Mouse (Mus musculus) CH12.LX (cell line): ENCODE measurements at regions not wholly inside any gene's neighbourhood (a gene's known extent, or its start where the extent isn't known, plus 50 kb on each side); places are given as distances from the start of the nearest gene placed in this dataset.

Experiments used
- DNase-seq: peaks from one replicate; pipeline ENCODE4 v3.0.0-alpha.2; 2013; ENCODE audit errors: extremely low read depth
- H3K27ac ChIP-seq: 2 replicates; pipeline ENCODE4 v1.5.1; 2012; ENCODE audit warnings: low read depth, mild to moderate bottlenecking, control low read depth, moderate library complexity; ENCODE audit not compliant: insufficient read depth
- H3K27me3 ChIP-seq: replicated peaks from 2 replicates; pipeline ENCODE3; 2012; ENCODE audit warnings: inconsistent platforms
- H3K36me3 ChIP-seq, 2 experiments: replicated peaks in 1 of 2; 2 replicates each; pipeline versions ENCODE3 to v1.6.1; 2012; ENCODE audit warnings: inconsistent platforms in 1 of 2, low read length in 1 of 2, mild to moderate bottlenecking in 1 of 2, mixed read lengths in 1 of 2, moderate library complexity in 1 of 2; ENCODE audit not compliant: control insufficient read depth in 1 of 2, insufficient read depth in 1 of 2
- H3K4me1 ChIP-seq, 2 experiments: 2 replicates each; pipeline ENCODE4 v1.6.1; 2012; ENCODE audit warnings: inconsistent platforms in 1 of 2, moderate library complexity in 1 of 2; ENCODE audit not compliant: insufficient read depth in 2 of 2, control insufficient read depth in 1 of 2
- H3K4me2 ChIP-seq: 2 replicates; pipeline ENCODE4 v1.6.1; 2012; ENCODE audit warnings: low read depth, mild to moderate bottlenecking, control low read depth; ENCODE audit not compliant: poor library complexity, insufficient read depth, severe bottlenecking
- H3K4me3 ChIP-seq, 3 experiments: fragments of 150-350 bp in 1 of 3; sonication (generic) in 1 of 3; replicated peaks in 1 of 3; 2 replicates each; pipeline versions ENCODE3 to v1.5.1; 2011 to 2012; ENCODE audit warnings: low read depth in 2 of 3, low read length in 2 of 3, mild to moderate bottlenecking in 2 of 3, moderate library complexity in 2 of 3, control low read depth in 1 of 3, improper control_type of control experiment in 1 of 3, inconsistent platforms in 1 of 3, mixed read lengths in 1 of 3; ENCODE audit not compliant: poor library complexity in 1 of 3
- H3K79me2 ChIP-seq: replicated peaks from 2 replicates; pipeline ENCODE4 v1.6.1; 2012; ENCODE audit warnings: mild to moderate bottlenecking, moderate library complexity; ENCODE audit not compliant: control insufficient read depth, poor library complexity, insufficient read depth, severe bottlenecking; ENCODE audit errors: extremely low read depth
- H3K9ac ChIP-seq: 2 replicates; pipeline ENCODE4 v1.6.1; 2012; ENCODE audit warnings: low read depth, mild to moderate bottlenecking, control low read depth, moderate library complexity; ENCODE audit not compliant: insufficient read depth
- H3K9me3 ChIP-seq: replicated peaks from 2 replicates; pipeline ENCODE3; 2012; ENCODE audit warnings: low read length, inconsistent platforms, mixed read lengths
- CHD2 ChIP-seq: IDR thresholded peaks from 2 replicates; pipeline ENCODE4 v1.6.1; 2011; ENCODE audit warnings: low read length, improper control_type of control experiment
- ELF1 ChIP-seq: IDR thresholded peaks from 2 replicates; pipeline ENCODE4 v1.6.1; 2014; ENCODE audit warnings: low read depth, mild to moderate bottlenecking, inconsistent platforms, low read length, improper control_type of control experiment
- EP300 ChIP-seq: IDR thresholded peaks from 2 replicates; pipeline ENCODE4 v1.6.1; 2011; ENCODE audit warnings: low read length, improper control_type of control experiment
- GABPA ChIP-seq: IDR thresholded peaks from 2 replicates; pipeline ENCODE4 v1.6.1; 2012; ENCODE audit warnings: low read depth, low read length, improper control_type of control experiment, inconsistent platforms; ENCODE audit not compliant: insufficient replicate concordance
- JUN ChIP-seq: IDR thresholded peaks from 2 replicates; pipeline ENCODE4 v1.6.1; 2011; ENCODE audit warnings: low read depth, mild to moderate bottlenecking, low read length, improper control_type of control experiment, moderate library complexity; ENCODE audit not compliant: insufficient read depth
- JUND ChIP-seq: conservative IDR thresholded peaks from 2 replicates; pipeline ENCODE4 v1.6.1; 2011; ENCODE audit warnings: low read depth, low read length, improper control_type of control experiment
- KAT2A ChIP-seq: IDR thresholded peaks from 2 replicates; pipeline ENCODE4 v1.6.1; 2012; ENCODE audit warnings: low read length, improper control_type of control experiment, inconsistent platforms; ENCODE audit not compliant: insufficient replicate concordance
- MAFK ChIP-seq: IDR thresholded peaks from 2 replicates; pipeline ENCODE4 v1.6.1; 2011; ENCODE audit warnings: low read length, improper control_type of control experiment; ENCODE audit not compliant: insufficient replicate concordance
- MAX ChIP-seq: IDR thresholded peaks from 2 replicates; pipeline ENCODE4 v1.6.1; 2011; ENCODE audit warnings: low read length, improper control_type of control experiment
- MAZ ChIP-seq: IDR thresholded peaks from 2 replicates; pipeline ENCODE4 v1.6.1; 2012; ENCODE audit warnings: low read depth, mild to moderate bottlenecking, inconsistent platforms, low read length, improper control_type of control experiment, moderate library complexity
- MEF2A ChIP-seq: IDR thresholded peaks from 2 replicates; pipeline ENCODE4 v1.6.1; 2014; ENCODE audit warnings: low read depth, mild to moderate bottlenecking, inconsistent platforms, low read length, improper control_type of control experiment, borderline replicate concordance
- MXI1 ChIP-seq: IDR thresholded peaks from 2 replicates; pipeline ENCODE4 v1.6.1; 2011; ENCODE audit warnings: mild to moderate bottlenecking, low read depth, low read length, improper control_type of control experiment
- NRF1 ChIP-seq: IDR thresholded peaks from 2 replicates; pipeline ENCODE4 v1.6.1; 2014; ENCODE audit warnings: low read depth, mild to moderate bottlenecking, inconsistent platforms, low read length, improper control_type of control experiment, moderate library complexity
- POLR2A ChIP-seq: IDR thresholded peaks from 2 replicates; pipeline ENCODE4 v1.6.1; 2011; ENCODE audit warnings: low read depth, mild to moderate bottlenecking, improper control_type of control experiment, low read length
- POLR2AphosphoS2 ChIP-seq: IDR thresholded peaks from 2 replicates; pipeline ENCODE4 v1.6.1; 2011; ENCODE audit warnings: low read depth, low read length, improper control_type of control experiment
- RCOR1 ChIP-seq: conservative IDR thresholded peaks from 2 replicates; pipeline ENCODE4 v1.6.1; 2012; ENCODE audit warnings: low read depth, mild to moderate bottlenecking, inconsistent platforms, low read length, improper control_type of control experiment
- SMC3 ChIP-seq: IDR thresholded peaks from 2 replicates; pipeline ENCODE4 v1.6.1; 2011; ENCODE audit warnings: low read depth, low read length, improper control_type of control experiment
- TBP ChIP-seq: conservative IDR thresholded peaks from 2 replicates; pipeline ENCODE4 v1.6.1; 2011; ENCODE audit warnings: low read depth, low read length, improper control_type of control experiment
- USF2 ChIP-seq: conservative IDR thresholded peaks from 2 replicates; pipeline ENCODE4 v1.6.1; 2011; ENCODE audit warnings: low read depth, low read length, improper control_type of control experiment
- ZC3H11A ChIP-seq: IDR thresholded peaks from 2 replicates; pipeline ENCODE4 v1.6.1; 2012; ENCODE audit warnings: low read depth, mild to moderate bottlenecking, inconsistent platforms, low read length, improper control_type of control experiment
- ZNF384 ChIP-seq: IDR thresholded peaks from 2 replicates; pipeline ENCODE4 v1.6.1; 2012; ENCODE audit warnings: low read depth, low read length, improper control_type of control experiment, inconsistent platforms
- dilution Hi-C: fragments of 300-500 bp; cut with MboI; formaldehyde crosslinking; loops from 2 replicates; pipeline ENCODE4 v1.14.3; 2020; ENCODE audit warnings: low sequenced_read_pairs; ENCODE audit not compliant: extremely low pct_unique_long_range_greater_than_20kb, extremely low pct_ligation_motif_present
- in situ Hi-C: fragments of 300-500 bp; cut with MboI; formaldehyde crosslinking; loops from 3 replicates; pipeline ENCODE4 v1.14.3; 2019; ENCODE audit warnings: low sequenced_read_pairs, low pct_ligation_motif_present, low pct_unique_long_range_greater_than_20kb, mixed read lengths

DNA sequence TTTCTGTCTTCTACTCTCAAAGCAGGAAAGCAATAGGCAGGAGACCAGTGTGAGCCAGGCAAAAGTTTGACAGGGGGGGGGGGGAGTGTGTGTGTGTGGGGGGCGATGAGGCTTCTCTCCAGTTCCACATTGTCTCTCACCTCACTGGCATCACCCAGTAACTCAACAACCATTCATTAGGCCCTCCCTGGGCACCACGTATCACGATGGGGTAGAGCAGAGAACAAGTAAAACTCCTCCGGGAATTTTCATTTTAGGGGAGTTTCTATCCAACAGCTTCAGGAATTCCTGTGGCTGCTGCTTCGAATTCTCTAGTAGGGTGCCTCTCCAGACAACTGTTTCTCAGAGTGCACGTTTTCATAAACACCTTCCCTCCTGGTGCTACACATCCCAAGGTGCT is 218.6 kb upstream of the Tmem45b start:
- dilution Hi-C loops (no loop called here), in situ Hi-C loops (no loop called here)
- no peak overlapping the region for H3K27ac ChIP-seq
- H3K9ac ChIP-seq, result no peak overlapping the region
- no peaks in the 10 kb centered on the region for H3K27me3 ChIP-seq
- no peaks in the 10 kb centered on the region for H3K9me3 ChIP-seq
- H3K36me3 ChIP-seq, result no peaks in the 10 kb centered on the region
- no peaks in the 10 kb centered on the region for H3K79me2 ChIP-seq
- no peak overlapping the region for H3K4me2 ChIP-seq
- no peak overlapping the region for H3K4me3 ChIP-seq
- H3K4me1 ChIP-seq, result peaks cover 0 to 5% of the 10 kb centered on the region in 2 experiments; a peak in 2 of 4 replicates
- TF ChIP-seq MAFK (no peak), USF2 (no peak), TBP (no peak), MAX (no peak), RCOR1 (no peak), JUND (no peak)
- DNase-seq, result no peak

- dilution Hi-C loops, result no loop called here
- H3K4me3 ChIP-seq, result no peak overlapping the region
- H3K4me1 ChIP-seq, result no peaks in the 10 kb centered on the region
- H3K27ac ChIP-seq, result no peak overlapping the region
- H3K9me3 ChIP-seq, result no peaks in the 10 kb centered on the region
- H3K27me3 ChIP-seq, result no peaks in the 10 kb centered on the region
- no peak for DNase-seq
- in situ Hi-C loops, result no loop called here
- TF ChIP-seq SMC3, result no peak
- H3K9ac ChIP-seq, result no peak overlapping the region
- no peak overlapping the region for H3K4me2 ChIP-seq
- H3K36me3 ChIP-seq, result no peaks in the 10 kb centered on the region
- H3K79me2 ChIP-seq, result no peaks in the 10 kb centered on the region
Measured at GRCm38 (mm10) chr9:31677150-31677549, 212.9 kb upstream of the Tmem45b start.

DNA sequence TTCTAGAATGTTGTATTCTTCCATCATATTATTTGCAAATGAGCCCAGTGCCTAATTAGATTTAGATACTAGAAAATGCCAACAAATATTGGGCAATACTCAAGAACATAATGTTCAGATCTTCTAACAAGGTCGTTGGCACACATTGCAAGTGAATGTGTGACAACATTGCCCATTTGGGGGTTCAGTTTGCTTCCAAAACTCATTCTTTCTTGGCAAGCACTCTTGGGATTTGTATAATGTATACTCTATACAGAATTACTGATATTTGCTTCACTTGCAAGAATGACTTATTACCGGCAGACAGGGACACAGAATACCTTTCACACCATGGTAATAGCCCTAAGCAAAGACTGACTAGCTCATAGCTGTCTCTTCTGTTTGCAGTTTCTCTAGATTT is 194.8 kb upstream of the Tmem45b start:
- no peak overlapping the region for H3K4me3 ChIP-seq
- H3K4me1 ChIP-seq, result no peaks in the 10 kb centered on the region
- no peak overlapping the region for H3K9ac ChIP-seq
- no peak overlapping the region for H3K4me2 ChIP-seq
- H3K27me3 ChIP-seq, result no peaks in the 10 kb centered on the region
- dilution Hi-C loops, result no loop called here
- no peak for DNase-seq
- H3K79me2 ChIP-seq, result no peaks in the 10 kb centered on the region
- no peaks in the 10 kb centered on the region for H3K36me3 ChIP-seq
- TF ChIP-seq MAFK (no peak), GABPA (no peak), NRF1 (no peak), TBP (no peak), POLR2AphosphoS2 (no peak), MXI1 (no peak), KAT2A (no peak), ZNF384 (no peak), EP300 (no peak), POLR2A (no peak), CHD2 (no peak), JUN (no peak), RCOR1 (no peak), MEF2A (no peak), USF2 (no peak), MAZ (no peak), ELF1 (no peak), ZC3H11A (no peak)
- H3K27ac ChIP-seq, result no peak overlapping the region
- no peaks in the 10 kb centered on the region for H3K9me3 ChIP-seq
- in situ Hi-C loops, result no loop called here
